Mouse (Mus musculus) embryonic facial prominence, embryonic 10.5 days (tissue): ENCODE results near the gene Mfsd12. TPM values are rescaled to one million over a fixed set of nuclear protein-coding genes. Genes with fewer than 3 reads are reported as not detected.
A peak's percentile ranks its signal among the peaks of the same experiment; 100 is the strongest.

ENCODE experiments used
- DNase-seq: peaks from one replicate; pipeline ENCODE4 v3.0.0-alpha.2; 2017; ENCODE audit warnings: low spot score
- H3K27ac ChIP-seq: fragments of 300-500 bp; sonication (generic); replicated peaks from 2 replicates; pipeline ENCODE4 v1.5.1; 2016; ENCODE audit warnings: mild to moderate bottlenecking
- H3K27me3 ChIP-seq: fragments of 300-500 bp; sonication (generic); replicated peaks from 2 replicates; pipeline ENCODE4 v1.6.1; 2016; ENCODE audit warnings: low read depth, mild to moderate bottlenecking; ENCODE audit not compliant: poor library complexity, severe bottlenecking
- H3K36me3 ChIP-seq: fragments of 300-500 bp; sonication (generic); replicated peaks from 2 replicates; pipeline ENCODE4 v1.6.1; 2016; ENCODE audit warnings: mild to moderate bottlenecking, moderate library complexity
- H3K4me1 ChIP-seq: fragments of 300-500 bp; sonication (generic); 2 replicates; pipeline ENCODE4 v1.6.1; 2016
- H3K4me3 ChIP-seq: fragments of 300-500 bp; sonication (generic); 2 replicates; pipeline ENCODE4 v1.5.1; 2016; ENCODE audit warnings: mild to moderate bottlenecking, moderate library complexity
- H3K9me3 ChIP-seq: fragments of 300-500 bp; sonication (generic); 2 replicates; pipeline ENCODE4 v1.6.1; 2016; ENCODE audit warnings: mild to moderate bottlenecking
- WGBS: fragments of 180-500 bp; shearing (Covaris S2); methylation state at CpG from one replicate; pipeline ENCODE4 v1.1.7; 2016; 5-methylcytosine and 5-hydroxymethylcytosine counted together
- polyA plus RNA-seq: library from polyadenylated mRNA; unstranded; fragments of >200 nt; fragmentation: Nextera tagmentation; extraction: Ambion mirVana; gene quantifications from 2 replicates; pipeline ENCODE4 v1.2.1, GENCODE M21; 2016

Gene Mfsd12
- polyA plus RNA-seq, 1 experiment from 2014 or later: 8.3 TPM

DNA sequence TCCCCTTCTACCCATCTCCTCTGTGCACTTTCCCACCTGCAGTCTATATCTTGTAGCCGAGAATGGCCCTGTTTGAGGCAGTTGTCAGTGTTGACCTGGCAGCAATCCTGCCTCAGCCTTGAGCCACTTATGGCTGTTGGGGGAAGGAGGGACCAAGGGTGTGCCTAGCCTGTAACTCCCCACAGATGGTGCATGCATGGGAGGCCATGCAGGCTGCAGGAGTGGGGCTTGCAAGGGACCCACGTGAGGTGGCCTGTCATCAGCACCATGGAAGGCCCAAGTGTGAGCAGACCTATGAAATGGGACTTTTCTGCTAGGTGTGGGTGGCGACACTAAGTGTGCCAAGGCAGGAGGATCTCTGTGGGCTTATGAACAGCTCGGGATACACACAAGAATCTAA, 7.8 kb downstream of the Mfsd12 start:
- WGBS: 43% methylated on average over 4 of the region's 4 CpGs
- H3K4me3 ChIP-seq: peak overlapping the region; percentile 54

DNA sequence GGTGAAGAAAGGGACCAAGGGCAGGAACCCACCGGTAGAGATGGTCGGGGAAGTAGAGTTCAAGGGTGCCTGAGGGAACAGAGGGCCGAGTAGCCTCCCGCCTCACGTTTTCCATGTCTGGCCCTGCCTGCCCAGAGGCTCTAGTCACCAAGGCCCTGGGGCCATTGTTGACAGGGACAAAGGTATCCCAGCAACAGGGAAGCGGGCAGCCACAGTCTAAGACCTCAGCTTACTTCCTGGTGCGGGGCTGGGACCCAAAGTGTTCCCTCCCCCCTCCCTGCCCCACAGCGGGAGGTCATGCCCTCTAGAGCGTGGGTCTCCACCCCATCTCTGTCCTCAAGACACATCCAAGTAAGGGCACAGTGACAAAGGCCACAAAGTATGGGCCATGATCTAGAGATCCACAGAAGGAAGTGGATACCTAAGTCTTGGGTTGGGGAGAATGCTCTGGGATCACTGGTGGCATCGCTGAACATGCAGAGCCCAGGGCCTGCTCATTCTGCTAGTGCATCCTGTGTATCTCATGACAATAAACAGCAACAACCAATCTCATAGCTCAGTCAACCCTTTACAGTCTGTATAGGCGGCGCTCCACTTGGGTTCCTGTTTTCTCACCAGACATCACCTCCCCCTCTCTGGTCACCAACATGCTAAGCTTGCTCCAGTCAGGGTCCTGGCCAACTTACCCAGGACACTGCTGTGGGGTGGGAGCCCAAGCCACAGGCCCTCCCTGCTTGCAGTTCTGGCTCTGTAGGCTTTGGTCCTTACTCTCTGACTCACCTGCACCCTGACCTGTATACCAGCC, 8.6 kb downstream of the Mfsd12 start, which contains the start of gene 4930404N11Rik:
TSS of gene 4930404N11Rik (minus strand) at position 145 of the 805 bp plus-strand sequence.
- Histone ChIP-seq H3K36me3 (peaks cover 75% of the 10 kb centered on the region), H3K4me1 (peaks cover 63% of the 10 kb centered on the region)
- 23% methylated on average over 12 of the region's 12 CpGs for WGBS

More for the DNA sequence above, 7.8 kb downstream of the Mfsd12 start:
- H3K36me3 ChIP-seq: peaks cover 72% of the 10 kb centered on the region
- H3K27ac ChIP-seq: peak overlapping the region; percentile 26; the same call in 1 of the 2 replicates
- no peaks in the 10 kb centered on the region for H3K9me3 ChIP-seq
- DNase-seq: no peak
- peaks cover 44% of the 10 kb centered on the region for H3K27me3 ChIP-seq
- peaks cover 71% of the 10 kb centered on the region for H3K4me1 ChIP-seq

DNA sequence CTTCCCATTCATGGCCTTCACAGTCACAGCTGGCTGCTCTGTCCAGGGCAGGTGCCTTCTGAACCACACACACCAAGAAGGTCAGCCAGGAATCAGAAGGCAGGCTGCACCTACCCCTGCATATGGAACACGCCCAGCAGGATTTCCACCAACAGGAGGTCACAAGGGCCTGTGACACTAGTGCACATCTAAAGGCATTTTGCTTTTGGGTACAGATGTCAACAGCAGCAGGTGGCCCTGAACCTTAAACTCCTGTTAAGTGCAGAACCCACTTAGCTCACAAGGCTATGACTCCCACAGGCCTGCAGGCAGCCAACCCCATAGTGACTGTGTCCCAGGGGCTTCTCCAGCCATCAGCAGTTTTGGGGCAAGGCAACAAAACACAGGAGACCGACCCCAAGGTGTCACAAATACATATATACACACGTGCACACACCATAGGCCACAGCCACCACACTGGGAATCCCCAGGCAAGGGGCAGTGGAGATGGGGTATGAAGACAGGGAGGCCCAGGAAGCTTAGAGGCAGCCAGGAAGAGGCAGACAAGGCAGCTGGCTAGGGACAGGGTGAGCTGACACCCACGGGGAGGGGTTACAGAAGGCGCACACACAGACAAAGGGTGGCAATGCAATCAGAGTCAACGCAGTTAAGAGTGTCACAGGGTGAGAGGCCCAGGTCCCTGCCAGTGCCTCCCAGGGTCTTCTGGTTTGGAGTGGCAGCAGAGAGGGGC, 9.4 kb downstream of the Mfsd12 start:
- no peak overlapping the region for H3K4me3 ChIP-seq
- H3K36me3 ChIP-seq: peaks cover 76% of the 10 kb centered on the region
- H3K27ac ChIP-seq: no peak overlapping the region
- peaks cover 43% of the 10 kb centered on the region for H3K27me3 ChIP-seq
- H3K4me1 ChIP-seq: peaks cover 56% of the 10 kb centered on the region
- DNase-seq: no peak
- WGBS: 82% methylated on average over 6 of the region's 6 CpGs
- H3K9me3 ChIP-seq: no peaks in the 10 kb centered on the region

More for the DNA sequence above, 8.6 kb downstream of the Mfsd12 start, which contains the start of gene 4930404N11Rik:
- peak; percentile 62 for DNase-seq
- Histone ChIP-seq H3K9me3 (no peaks in the 10 kb centered on the region), H3K27me3 (peaks cover 44% of the 10 kb centered on the region), H3K4me3 (peak within 1 kb of the TSS; percentile 54), H3K27ac (peak within 1 kb of the TSS; percentile 26; the same call in 1 of the 2 replicates)

- Histone ChIP-seq H3K27ac (no peak overlapping the region), H3K9me3 (no peaks in the 10 kb centered on the region), H3K36me3 (peaks cover 77% of the 10 kb centered on the region), H3K4me3 (no peak overlapping the region), H3K27me3 (peaks cover 38% of the 10 kb centered on the region), H3K4me1 (peaks cover 51% of the 10 kb centered on the region)
- no peak for DNase-seq
- 89% methylated on average over 6 of the region's 6 CpGs for WGBS
Measured at GRCm38 (mm10) chr10:81367207-81367495, 9.9 kb downstream of the Mfsd12 start.

- Histone ChIP-seq H3K4me3 (no peak overlapping the region), H3K27me3 (no peaks in the 10 kb centered on the region), H3K36me3 (peaks cover 67% of the 10 kb centered on the region), H3K9me3 (no peaks in the 10 kb centered on the region), H3K27ac (no peak overlapping the region), H3K4me1 (peaks cover 30% of the 10 kb centered on the region)
- WGBS: 94% methylated on average over 10 of the region's 10 CpGs
- DNase-seq: no peak
Measured at GRCm38 (mm10) chr10:81375322-81375721, 18.0 kb downstream of the Mfsd12 start.

DNA sequence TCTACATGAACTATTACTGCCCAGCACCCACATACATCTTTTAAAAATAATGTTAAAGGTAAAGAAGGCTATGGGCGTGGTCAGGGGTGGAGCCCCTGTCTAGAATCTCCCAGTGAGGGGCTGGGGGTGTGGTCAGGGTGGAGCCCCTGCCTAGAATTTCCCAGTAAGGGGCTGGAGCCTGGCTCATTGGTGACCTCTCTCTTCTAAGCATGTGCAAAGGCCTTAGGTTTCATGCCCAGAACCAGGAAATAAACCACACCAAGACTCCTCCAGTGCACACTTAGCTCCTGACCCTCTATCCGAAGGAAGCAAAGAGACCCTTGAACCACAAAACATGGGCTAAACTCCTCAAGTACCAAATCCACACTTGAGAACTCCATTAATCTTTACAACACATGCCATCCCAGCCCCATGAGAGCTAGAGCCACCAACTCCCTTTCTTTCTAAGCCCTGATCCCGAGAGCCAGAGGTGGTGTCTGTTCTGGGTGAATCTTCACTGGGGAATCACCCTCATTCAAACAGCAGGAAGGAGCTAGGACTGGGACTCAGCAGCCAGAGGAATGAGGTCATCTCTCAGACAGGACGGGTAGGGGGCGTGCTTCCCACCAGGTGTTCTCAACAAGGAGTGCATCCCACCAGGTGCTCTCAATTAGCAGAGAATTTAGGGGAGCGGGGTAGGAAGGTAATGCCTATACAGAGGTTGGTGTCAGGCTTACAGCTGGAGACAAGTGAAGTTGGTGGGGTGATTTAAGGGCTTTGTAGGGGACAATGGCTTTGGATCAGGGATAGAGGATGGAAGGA, 19.5 kb downstream of the Mfsd12 start:
- H3K9me3 ChIP-seq: no peaks in the 10 kb centered on the region
- H3K27ac ChIP-seq: peak overlapping the region; percentile 97
- H3K36me3 ChIP-seq: peaks cover 52% of the 10 kb centered on the region
- H3K4me1 ChIP-seq: peaks cover 30% of the 10 kb centered on the region
- H3K27me3 ChIP-seq: no peaks in the 10 kb centered on the region
- 40% methylated on average over 6 of the region's 6 CpGs for WGBS
- DNase-seq: no peak
- peak overlapping the region; percentile 91 for H3K4me3 ChIP-seq

DNA sequence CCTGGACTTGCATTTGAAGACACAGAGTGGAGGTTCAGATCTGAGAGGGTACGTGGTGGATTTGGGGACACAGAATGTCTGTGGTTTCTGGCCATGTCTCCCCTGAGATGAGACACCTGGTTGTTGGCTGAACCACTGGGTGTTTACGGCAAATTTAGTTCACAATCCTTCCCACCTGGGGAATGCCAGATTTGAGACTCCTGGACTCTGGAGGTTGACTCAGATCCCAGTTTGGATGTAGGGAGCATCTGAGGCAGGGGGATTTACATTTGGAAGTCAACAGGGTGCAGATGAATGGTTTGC, 20.0 kb downstream of the Mfsd12 start:
- Histone ChIP-seq H3K27ac (peak overlapping the region; percentile 97), H3K27me3 (no peaks in the 10 kb centered on the region)
- WGBS: 66% methylated on average over 2 of the region's 2 CpGs

DNA sequence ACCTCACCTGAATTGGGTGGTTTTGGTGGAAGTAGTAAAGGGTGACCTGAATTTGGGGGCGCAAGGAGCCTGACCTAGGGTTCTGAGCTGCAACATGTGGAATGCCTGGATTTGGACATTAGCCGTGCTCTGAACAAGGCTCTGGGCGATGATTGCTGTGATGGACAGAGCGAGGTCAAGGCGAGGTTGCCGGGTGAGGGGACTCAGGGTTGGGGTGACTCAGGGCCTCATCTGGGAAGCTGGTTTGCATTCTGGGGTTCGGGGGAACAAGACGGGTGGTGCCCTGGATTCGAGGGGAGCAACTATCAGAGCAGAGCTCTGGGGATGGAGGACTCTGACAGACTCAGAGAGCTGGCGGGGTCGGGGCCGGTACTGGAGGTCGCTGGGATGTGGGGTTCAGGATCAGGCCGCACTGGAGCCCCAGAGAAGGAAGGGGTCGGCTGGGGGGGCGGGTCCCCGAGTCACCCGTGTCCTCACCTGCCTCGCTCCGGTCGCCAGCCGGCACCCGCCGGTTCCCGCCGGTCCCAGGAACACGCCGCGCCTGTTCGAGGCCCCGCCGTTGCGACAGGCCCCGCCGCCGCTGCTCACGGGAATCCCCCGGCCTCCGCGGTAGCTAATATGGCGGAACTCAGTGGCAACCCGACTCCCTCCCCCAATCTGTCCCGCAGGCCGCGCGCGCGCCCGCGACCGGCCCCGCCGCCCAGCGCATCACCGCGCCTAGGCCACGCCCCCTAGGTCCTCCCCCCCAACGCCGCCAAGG, 20.7 kb downstream of the Mfsd12 start, which contains the start of gene Fzr1:
TSS of gene Fzr1 (minus strand) at position 724 of the 760 bp plus-strand sequence.
- Histone ChIP-seq H3K36me3 (peaks cover 40% of the 10 kb centered on the region), H3K4me1 (peaks cover 34% of the 10 kb centered on the region), H3K27me3 (no peaks in the 10 kb centered on the region), H3K9me3 (no peaks in the 10 kb centered on the region), H3K27ac (peak within 1 kb of the TSS; percentile 97), H3K4me3 (peak within 1 kb of the TSS; percentile 91)
- DNase-seq: no peak
- WGBS: 1% methylated on average over 59 of the region's 59 CpGs

More for the DNA sequence above, 20.0 kb downstream of the Mfsd12 start:
- DNase-seq: no peak
- Histone ChIP-seq H3K4me3 (peak overlapping the region; percentile 91), H3K36me3 (peaks cover 47% of the 10 kb centered on the region), H3K9me3 (no peaks in the 10 kb centered on the region), H3K4me1 (peaks cover 34% of the 10 kb centered on the region)

- peak overlapping the region; percentile 91 for H3K4me3 ChIP-seq
- WGBS: under 1% methylated on average over 46 of the region's 46 CpGs
- peaks cover 33% of the 10 kb centered on the region for H3K36me3 ChIP-seq
- peaks cover 30% of the 10 kb centered on the region for H3K4me1 ChIP-seq
- H3K9me3 ChIP-seq: no peaks in the 10 kb centered on the region
- peak; percentile 100 for DNase-seq
- no peaks in the 10 kb centered on the region for H3K27me3 ChIP-seq
- peak overlapping the region; percentile 97 for H3K27ac ChIP-seq
Measured at GRCm38 (mm10) chr10:81378553-81379182, 21.4 kb downstream of the Mfsd12 start.

DNA sequence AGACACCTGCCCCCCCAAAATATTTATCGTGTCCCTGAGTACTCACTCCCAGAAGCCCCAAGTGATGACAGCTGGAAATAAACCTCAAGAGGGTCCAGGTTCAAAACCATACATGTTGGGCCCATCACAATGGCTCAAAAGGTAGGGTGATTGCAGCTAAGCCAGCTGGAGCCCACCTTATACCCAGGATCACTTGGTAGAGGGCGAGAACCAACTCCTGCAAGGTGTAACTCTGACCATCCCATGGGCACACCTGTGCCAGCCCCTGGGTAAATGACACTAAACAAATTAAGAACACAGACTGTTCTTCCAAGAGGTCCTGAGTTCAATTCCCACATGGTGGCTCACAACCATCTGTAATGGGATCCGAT, 21.9 kb downstream of the Mfsd12 start:
- no peak for DNase-seq
- Histone ChIP-seq H3K9me3 (no peaks in the 10 kb centered on the region), H3K27ac (peak overlapping the region; percentile 97), H3K27me3 (no peaks in the 10 kb centered on the region), H3K36me3 (peaks cover 28% of the 10 kb centered on the region), H3K4me1 (peaks cover 30% of the 10 kb centered on the region), H3K4me3 (peak overlapping the region; percentile 91)
- 59% methylated on average over 3 of the region's 3 CpGs for WGBS

DNA sequence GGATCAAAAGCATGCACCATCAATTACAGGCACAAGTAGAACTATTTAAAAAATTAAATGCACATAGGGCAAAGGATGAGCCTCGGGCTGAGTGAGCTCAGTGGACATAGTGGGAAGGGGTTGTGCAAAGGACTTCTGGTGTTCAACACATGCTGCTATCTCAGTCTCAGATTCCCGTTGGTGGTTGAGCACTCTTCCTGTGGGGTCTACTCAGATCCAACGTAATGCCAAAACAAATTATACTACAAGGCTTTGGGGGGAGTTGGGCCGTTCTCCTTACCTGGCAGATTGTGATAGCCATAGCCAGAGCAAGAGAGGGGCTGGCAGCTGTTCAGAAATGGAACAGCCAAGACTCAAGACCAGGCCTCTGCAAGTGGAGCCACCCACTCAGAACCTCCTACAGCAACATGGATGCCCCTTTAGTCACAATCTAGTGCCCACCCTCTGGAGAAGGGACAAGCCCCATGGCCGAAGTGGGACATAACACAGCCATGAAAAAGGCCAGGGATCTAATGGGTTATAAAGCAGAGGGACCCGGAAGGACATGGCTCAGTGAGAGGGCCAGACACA, 22.6 kb downstream of the Mfsd12 start:
- peak overlapping the region; percentile 91; the same call in 1 of the 2 replicates for H3K4me3 ChIP-seq
- peaks cover 22% of the 10 kb centered on the region for H3K36me3 ChIP-seq
- WGBS: 87% methylated on average over 6 of the region's 6 CpGs
- DNase-seq: no peak
- peak overlapping the region; percentile 57; the same call in 1 of the 2 replicates for H3K27ac ChIP-seq
- H3K9me3 ChIP-seq: no peaks in the 10 kb centered on the region
- peaks cover 33% of the 10 kb centered on the region for H3K4me1 ChIP-seq
- H3K27me3 ChIP-seq: no peaks in the 10 kb centered on the region
